Mouse (Mus musculus) c-Kit-positive CD71-positive TER-119-positive erythroid progenitor cells, embryonic 14.5 days (primary cell): ENCODE results near the gene Ctr9.
A peak's percentile ranks its signal among the peaks of the same experiment; 100 is the strongest.

Experiments
- DNase-seq: peaks from one replicate; pipeline ENCODE4 v3.0.0-alpha.2; 2013; ENCODE audit warnings: low spot score

Ctr9 gene

GRCm38 (mm10) chr7:111029046-111029553, 349 bp downstream of the Ctr9 start:
- no peak for DNase-seq

- no peak for DNase-seq
Measured at GRCm38 (mm10) chr7:111048920-111049319, 20.2 kb downstream of the Ctr9 start.

- DNase-seq = peak; percentile 60
Measured at GRCm38 (mm10) chr7:111049652-111050421, 21.1 kb downstream of the Ctr9 start.

GRCm38 (mm10) chr7:111055221-111055620, 26.5 kb downstream of the Ctr9 start:
- no peak for DNase-seq

GRCm38 (mm10) chr7:111055984-111056657, 27.4 kb downstream of the Ctr9 start:
- DNase-seq = no peak

- no peak for DNase-seq
Measured at GRCm38 (mm10) chr7:111059527-111059926, 30.8 kb downstream of the Ctr9 start.

- no peak for DNase-seq
Measured at GRCm38 (mm10) chr7:111062971-111063370, 34.2 kb downstream of the Ctr9 start.

- no peak for DNase-seq
Measured at GRCm38 (mm10) chr7:111068181-111068580, 39.4 kb downstream of the Ctr9 start.

GRCm38 (mm10) chr7:111069439-111070166, 40.9 kb downstream of the Ctr9 start:
- DNase-seq = no peak

GRCm38 (mm10) chr7:111070167-111070496, 41.4 kb downstream of the Ctr9 start:
- no peak for DNase-seq

- no peak for DNase-seq
Measured at GRCm38 (mm10) chr7:111072410-111072809, 43.7 kb downstream of the Ctr9 start.

GRCm38 (mm10) chr7:111075288-111075687, 46.5 kb downstream of the Ctr9 start:
- no peak for DNase-seq

- DNase-seq = no peak
Measured at GRCm38 (mm10) chr7:111078271-111078670, 49.5 kb downstream of the Ctr9 start.

- DNase-seq = no peak
Measured at GRCm38 (mm10) chr7:111080026-111080425, 51.3 kb downstream of the Ctr9 start.

- DNase-seq = no peak
Measured at GRCm38 (mm10) chr7:111080876-111081275, 52.1 kb downstream of the Ctr9 start.

GRCm38 (mm10) chr7:111082043-111082821, 53.5 kb downstream of the Ctr9 start:
- peak; percentile 83 for DNase-seq

- DNase-seq = peak; percentile 97
Measured at GRCm38 (mm10) chr7:111082822-111083732, 54.3 kb downstream of the Ctr9 start, which contains the start of gene Eif4g2. Gene Eif4g2 (minus strand): TSS chr7:111083030.

- DNase-seq = no peak
Measured at GRCm38 (mm10) chr7:111083733-111084120, 55.0 kb downstream of the Ctr9 start.

- no peak for DNase-seq
Measured at GRCm38 (mm10) chr7:111084443-111084842, 55.7 kb downstream of the Ctr9 start.

GRCm38 (mm10) chr7:111085153-111085552, 56.4 kb downstream of the Ctr9 start:
- DNase-seq = peak; percentile 67

GRCm38 (mm10) chr7:111095169-111095568, 66.4 kb downstream of the Ctr9 start:
- no peak for DNase-seq
